Mouse (Mus musculus): ENCODE data around the gene Ptprn. TPM values are rescaled to one million over a fixed set of nuclear protein-coding genes. Genes with fewer than 3 reads are reported as not detected.

The Ptprn gene
- polyA plus RNA-seq, 1 experiment from 2014 or later = 33.5 TPM

GRCm38 (mm10) chr1:75231224-75231623 lies 33.1 kb downstream of the Ptprn start:
- ATAC-seq (ENCODE audit: low FRiP score, low read depth) = no peak
- Histone ChIP-seq H3K4me2 (no peak overlapping the region), H3K36me3 (no peaks in the 10 kb centered on the region), H3K9ac (no peak overlapping the region), H3K4me1 (replicated peaks) (peaks cover 10% of the 10 kb centered on the region; the same call in 1 of the 2 replicates), H3K9me3 (no peaks in the 10 kb centered on the region), H3K4me3 (no peak overlapping the region), H3K27me3 (0 out of 2 replicates have a peak, but pooled peaks cover 3% of the 10 kb centered on the region), H3K27ac (replicated peaks) (no peak overlapping the region)
- 87% methylated on average over 4 of the region's 4 CpGs for WGBS

DNA sequence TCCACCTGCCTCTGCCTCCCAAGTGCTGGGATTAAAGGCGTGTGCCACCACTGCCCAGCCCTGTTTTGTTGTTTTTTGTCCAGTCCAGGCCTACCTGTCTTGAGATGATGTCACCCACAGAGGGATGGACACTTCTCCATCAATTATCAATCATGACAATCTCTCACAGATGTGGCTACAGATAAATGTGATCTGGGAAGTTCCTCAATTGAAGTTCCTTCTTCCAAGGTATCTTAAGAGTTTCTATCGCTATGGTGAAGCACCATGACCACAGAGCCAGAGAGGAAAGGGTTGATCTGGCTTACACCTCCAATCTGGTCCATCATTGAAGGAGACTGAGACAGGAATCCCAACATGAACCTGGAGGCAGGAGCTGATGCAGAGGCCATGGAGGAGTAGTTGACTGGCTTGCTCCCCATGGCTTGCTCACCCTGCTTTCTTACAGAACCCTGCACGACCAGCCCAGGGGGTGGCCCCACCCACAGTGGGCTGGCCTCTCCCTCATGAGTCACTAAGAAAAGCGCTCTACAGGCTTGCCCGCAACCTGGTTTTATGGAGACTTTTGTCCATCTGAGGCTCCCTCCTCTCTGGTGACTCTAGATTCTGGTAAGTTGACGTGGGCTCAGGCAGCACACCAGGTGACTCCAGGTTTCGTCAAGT lies 33.8 kb downstream of the Ptprn start:
- Histone ChIP-seq H3K27ac (replicated peaks) (no peak overlapping the region), H3K4me3 (no peak overlapping the region), H3K27me3 (0 out of 2 replicates have a peak, but pooled peaks cover 3% of the 10 kb centered on the region), H3K9me3 (no peaks in the 10 kb centered on the region), H3K9ac (no peak overlapping the region), H3K36me3 (no peaks in the 10 kb centered on the region), H3K4me1 (replicated peaks) (peaks cover 7% of the 10 kb centered on the region; the same call in 1 of the 2 replicates), H3K4me2 (no peak overlapping the region)
- no peak for ATAC-seq (ENCODE audit: low FRiP score, low read depth)
- WGBS = 81% methylated on average over 7 of the region's 7 CpGs

DNA sequence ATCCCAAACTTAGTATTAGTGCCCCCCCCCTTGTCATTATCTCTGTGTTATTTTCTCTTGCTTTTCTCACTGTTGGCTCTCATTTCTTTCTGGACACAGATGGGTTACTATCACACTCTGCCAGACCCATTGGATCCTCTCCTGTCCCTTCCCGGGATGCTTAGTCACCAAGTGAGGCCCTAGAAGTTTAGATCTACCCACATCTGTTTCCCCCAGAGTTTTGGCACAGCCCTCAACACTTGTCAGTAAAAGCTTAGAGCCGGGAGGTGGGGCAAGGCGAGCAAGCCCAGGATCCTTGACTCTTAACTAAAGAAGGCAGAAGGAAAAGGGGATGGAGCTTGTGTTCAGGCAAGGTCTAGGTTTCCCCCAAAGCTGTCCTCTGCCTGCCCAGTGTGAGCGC lies 35.1 kb downstream of the Ptprn start:
- Histone ChIP-seq H3K36me3 (no peaks in the 10 kb centered on the region), H3K27ac (replicated peaks) (no peak overlapping the region), H3K4me1 (replicated peaks) (no peaks in the 10 kb centered on the region), H3K9me3 (no peaks in the 10 kb centered on the region), H3K4me2 (no peak overlapping the region), H3K4me3 (no peak overlapping the region), H3K27me3 (0 out of 2 replicates have a peak, but pooled peaks cover 3% of the 10 kb centered on the region), H3K9ac (no peak overlapping the region)
- WGBS = 71% methylated on average over 4 of the region's 4 CpGs
- no peak for ATAC-seq (ENCODE audit: low FRiP score, low read depth)

DNA sequence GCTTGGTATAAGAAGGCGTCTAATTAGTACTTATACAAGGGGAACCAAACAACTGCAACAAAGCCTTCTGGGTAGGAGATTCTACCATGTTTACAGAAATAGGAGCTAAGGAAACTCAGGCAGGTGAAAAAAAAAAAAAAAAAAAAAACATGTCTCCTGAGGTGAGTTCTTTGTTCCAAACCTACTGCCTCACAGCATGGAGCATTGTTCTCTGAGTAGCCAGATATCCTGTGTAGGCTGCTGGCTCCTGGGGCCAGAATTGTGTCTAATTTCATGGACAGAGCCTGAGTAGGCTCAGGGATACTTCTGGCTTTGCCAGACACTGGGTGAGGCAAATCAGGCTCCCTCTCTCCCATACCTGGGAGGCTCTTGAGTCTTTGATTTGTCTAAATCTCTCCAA lies 36.6 kb downstream of the Ptprn start:
- ATAC-seq (ENCODE audit: low FRiP score, low read depth) = no peak
- H3K9ac ChIP-seq = no peak overlapping the region
- no peak overlapping the region for H3K4me2 ChIP-seq
- H3K4me3 ChIP-seq = no peak overlapping the region
- no peaks in the 10 kb centered on the region for H3K4me1 ChIP-seq (replicated peaks)
- WGBS = 81% methylated on average over 1 of the region's 1 CpGs
- no peaks in the 10 kb centered on the region for H3K9me3 ChIP-seq
- H3K36me3 ChIP-seq = no peaks in the 10 kb centered on the region
- H3K27me3 ChIP-seq = peaks cover 8% of the 10 kb centered on the region
- H3K27ac ChIP-seq (replicated peaks) = no peak overlapping the region

DNA sequence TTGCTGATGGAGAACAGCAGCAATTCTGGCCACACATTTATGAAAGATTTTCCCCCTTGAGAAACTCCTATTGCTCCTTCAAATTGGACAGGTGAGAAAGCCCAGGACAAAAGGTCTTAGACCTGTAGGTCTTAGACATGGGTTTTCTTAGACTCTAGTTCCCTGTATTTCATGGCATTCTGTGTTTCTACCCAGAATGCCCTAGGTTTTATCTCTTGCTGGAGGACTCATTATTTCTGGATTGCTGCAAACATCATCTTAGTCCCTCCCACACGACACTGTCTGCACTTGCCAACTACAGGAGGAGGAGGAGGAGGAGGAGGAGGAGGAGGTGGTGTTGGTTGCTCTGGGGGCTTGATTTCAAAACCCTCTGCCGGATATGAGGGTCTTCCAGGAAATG lies 38.2 kb downstream of the Ptprn start:
- no peak overlapping the region for H3K9ac ChIP-seq
- H3K4me2 ChIP-seq = no peak overlapping the region
- no peaks in the 10 kb centered on the region for H3K4me1 ChIP-seq (replicated peaks)
- no peaks in the 10 kb centered on the region for H3K36me3 ChIP-seq
- H3K27ac ChIP-seq (replicated peaks) = no peak overlapping the region
- H3K4me3 ChIP-seq = no peak overlapping the region
- no peak for ATAC-seq (ENCODE audit: low FRiP score, low read depth)
- H3K9me3 ChIP-seq = no peaks in the 10 kb centered on the region
- WGBS = 61% methylated on average over 2 of the region's 2 CpGs
- peaks cover 19% of the 10 kb centered on the region for H3K27me3 ChIP-seq

DNA sequence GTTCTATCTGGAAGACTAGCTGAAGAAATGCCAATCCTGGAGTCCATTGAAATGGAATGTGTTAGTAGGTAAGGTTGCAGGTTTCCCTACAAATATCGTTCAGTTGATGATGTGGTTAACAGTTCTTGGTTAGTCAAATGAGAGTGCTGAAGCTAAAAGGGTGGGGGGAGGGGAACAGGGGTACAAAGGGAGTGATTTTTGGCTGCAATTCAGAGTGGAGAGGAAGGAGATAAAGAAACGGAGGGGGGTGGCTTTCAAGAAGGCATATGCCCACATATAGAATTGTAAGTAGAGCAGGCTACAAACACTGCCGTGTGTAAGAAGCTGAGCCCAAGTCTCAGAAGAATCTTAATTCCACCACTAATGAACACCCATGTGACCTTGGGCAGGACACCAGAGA lies 38.8 kb downstream of the Ptprn start:
- no peak for ATAC-seq (ENCODE audit: low FRiP score, low read depth)
- Histone ChIP-seq H3K27me3 (peaks cover 26% of the 10 kb centered on the region), H3K4me2 (no peak overlapping the region), H3K9ac (no peak overlapping the region), H3K4me1 (replicated peaks) (no peaks in the 10 kb centered on the region), H3K27ac (replicated peaks) (no peak overlapping the region), H3K4me3 (no peak overlapping the region), H3K36me3 (no peaks in the 10 kb centered on the region), H3K9me3 (no peaks in the 10 kb centered on the region)
- WGBS = 72% methylated on average over 3 of the region's 3 CpGs

GRCm38 (mm10) chr1:75223532-75223931 lies 40.8 kb downstream of the Ptprn start:
- no peak overlapping the region for H3K9ac ChIP-seq
- H3K4me1 ChIP-seq (replicated peaks) = peaks cover 15% of the 10 kb centered on the region
- ATAC-seq (ENCODE audit: low FRiP score, low read depth) = no peak
- H3K4me3 ChIP-seq = no peak overlapping the region
- no peak overlapping the region for H3K4me2 ChIP-seq
- no peaks in the 10 kb centered on the region for H3K9me3 ChIP-seq
- H3K36me3 ChIP-seq = no peaks in the 10 kb centered on the region
- 76% methylated on average over 6 of the region's 6 CpGs for WGBS
- peaks cover 41% of the 10 kb centered on the region for H3K27me3 ChIP-seq
- no peak overlapping the region for H3K27ac ChIP-seq (replicated peaks)

GRCm38 (mm10) chr1:75222926-75223325 lies 41.4 kb downstream of the Ptprn start:
- no peak for ATAC-seq (ENCODE audit: low FRiP score, low read depth)
- Histone ChIP-seq H3K4me3 (no peak overlapping the region), H3K9ac (no peak overlapping the region), H3K27me3 (peaks cover 45% of the 10 kb centered on the region), H3K36me3 (no peaks in the 10 kb centered on the region), H3K4me2 (no peak overlapping the region), H3K9me3 (no peaks in the 10 kb centered on the region), H3K4me1 (replicated peaks) (peaks cover 21% of the 10 kb centered on the region), H3K27ac (replicated peaks) (no peak overlapping the region)
- 80% methylated on average over 6 of the region's 6 CpGs for WGBS

GRCm38 (mm10) chr1:75221538-75221937 lies 42.8 kb downstream of the Ptprn start:
- H3K4me3 ChIP-seq = no peak overlapping the region
- no peak overlapping the region for H3K9ac ChIP-seq
- 77% methylated on average over 3 of the region's 3 CpGs for WGBS
- no peak overlapping the region for H3K27ac ChIP-seq (replicated peaks)
- ATAC-seq (ENCODE audit: low FRiP score, low read depth) = no peak
- no peaks in the 10 kb centered on the region for H3K9me3 ChIP-seq
- no peak overlapping the region for H3K4me2 ChIP-seq
- H3K4me1 ChIP-seq (replicated peaks) = peaks cover 21% of the 10 kb centered on the region
- peaks cover 54% of the 10 kb centered on the region for H3K27me3 ChIP-seq
- H3K36me3 ChIP-seq = no peaks in the 10 kb centered on the region

GRCm38 (mm10) chr1:75219531-75219930 lies 44.8 kb downstream of the Ptprn start, which contains the start of gene Tuba4a:
TSS of gene Tuba4a (minus strand) at chr1:75219865.
- Histone ChIP-seq H3K4me1 (replicated peaks) (peaks cover 21% of the 10 kb centered on the region), H3K4me3 (peak within 1 kb of the TSS; percentile 65), H3K36me3 (0 out of 2 replicates have a peak, but pooled peaks cover 4% of the 10 kb centered on the region), H3K9me3 (no peaks in the 10 kb centered on the region), H3K9ac (peak within 1 kb of the TSS; percentile 55), H3K27ac (replicated peaks) (no peak within 1 kb of the TSS), H3K27me3 (peaks cover 59% of the 10 kb centered on the region), H3K4me2 (peak within 1 kb of the TSS; percentile 96)
- peak; percentile 43 for ATAC-seq (ENCODE audit: low FRiP score, low read depth)
- WGBS = under 1% methylated on average over 34 of the region's 34 CpGs

DNA sequence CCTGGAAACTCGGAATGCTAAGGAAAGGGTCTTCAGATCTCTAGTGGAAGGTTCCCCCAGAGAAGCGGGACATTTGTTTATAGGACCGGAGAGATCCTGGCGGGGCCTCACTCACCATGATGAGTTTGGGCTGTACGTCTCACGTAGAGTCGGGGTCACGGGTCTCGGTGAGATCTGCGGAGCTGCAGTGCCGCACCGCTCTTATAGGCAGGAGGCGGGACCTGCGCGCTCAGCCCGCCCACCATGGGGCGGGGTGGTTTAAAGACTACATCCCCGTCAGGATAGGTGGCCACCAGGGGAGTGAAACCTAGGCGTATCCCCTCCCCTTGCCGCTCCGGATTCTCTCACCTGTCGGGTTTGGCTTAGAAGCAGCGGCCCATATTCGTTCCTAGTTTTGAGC lies 45.2 kb downstream of the Ptprn start:
- under 1% methylated on average over 24 of the region's 24 CpGs for WGBS
- H3K4me3 ChIP-seq = peak overlapping the region; percentile 65
- no peak overlapping the region for H3K27ac ChIP-seq (replicated peaks)
- H3K36me3 ChIP-seq = peaks cover 9% of the 10 kb centered on the region; the same call in 1 of the 2 replicates
- peaks cover 59% of the 10 kb centered on the region for H3K27me3 ChIP-seq
- H3K9me3 ChIP-seq = no peaks in the 10 kb centered on the region
- peak; percentile 84 for ATAC-seq (ENCODE audit: low FRiP score, low read depth)
- peak overlapping the region; percentile 96 for H3K4me2 ChIP-seq
- peak overlapping the region; percentile 55 for H3K9ac ChIP-seq
- peaks cover 21% of the 10 kb centered on the region for H3K4me1 ChIP-seq (replicated peaks)

- peaks cover 15% of the 10 kb centered on the region for H3K36me3 ChIP-seq
- peaks cover 59% of the 10 kb centered on the region for H3K27me3 ChIP-seq
- H3K27ac ChIP-seq (replicated peaks) = no peak overlapping the region
- WGBS = 3% methylated on average over 38 of the region's 38 CpGs
- peak overlapping the region; percentile 65 for H3K4me3 ChIP-seq
- H3K9me3 ChIP-seq = no peaks in the 10 kb centered on the region
- H3K4me1 ChIP-seq (replicated peaks) = peaks cover 25% of the 10 kb centered on the region
- ATAC-seq (ENCODE audit: low FRiP score, low read depth) = peak; percentile 40; the same call in 1 of the 2 replicates
- peak overlapping the region; percentile 55; the same call in 1 of the 2 replicates for H3K9ac ChIP-seq
- peak overlapping the region; percentile 96 for H3K4me2 ChIP-seq
Measured at GRCm38 (mm10) chr1:75218227-75219001, 45.9 kb downstream of the Ptprn start.

All from hindbrain, embryonic 15.5 days (tissue).